Mouse (Mus musculus): ENCODE measurements around the gene Klhl5.

The Klhl5 gene

DNA sequence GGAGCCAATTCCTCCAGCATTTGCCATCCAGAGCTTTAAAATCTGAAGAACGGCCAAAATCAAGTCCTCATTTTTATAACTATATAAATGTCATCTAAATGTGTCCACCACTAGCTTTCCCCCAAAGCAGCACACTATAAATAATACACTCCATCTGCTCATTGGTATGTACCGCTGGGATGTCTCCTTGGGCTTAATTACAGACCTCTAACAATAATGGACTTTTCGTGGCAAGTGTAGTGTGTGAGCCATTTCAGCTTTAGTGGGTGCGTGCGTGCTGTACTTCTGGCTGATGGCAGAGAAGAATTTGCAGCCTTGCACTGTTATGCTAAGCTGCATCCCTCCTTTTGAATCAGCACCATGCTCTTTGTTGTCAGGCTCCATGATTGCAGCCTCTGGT lies 84.3 kb downstream of the Klhl5 start:
- in situ Hi-C loops (cut with MboI, MseI) = no loop called here

DNA sequence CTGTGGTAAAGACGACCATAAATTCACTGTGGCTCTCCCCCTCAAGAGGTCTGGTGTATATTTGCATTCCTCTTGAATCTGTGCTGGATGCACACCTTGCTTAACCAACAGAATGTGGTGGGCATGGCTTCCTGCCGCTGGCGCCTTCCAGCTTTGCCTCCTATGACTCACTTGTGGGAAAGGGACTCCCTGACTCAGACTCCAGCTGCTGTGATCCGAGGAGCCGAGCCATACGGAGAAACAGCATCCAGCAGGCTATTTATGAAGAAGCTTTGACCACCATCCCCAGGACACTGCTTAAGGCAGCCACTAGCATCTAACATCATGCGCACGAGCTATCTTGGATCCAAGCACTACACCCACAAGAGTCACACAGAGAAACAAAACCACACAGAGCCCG lies 87.1 kb downstream of the Klhl5 start:
- in situ Hi-C loops (cut with MboI, MseI) = no loop called here

- in situ Hi-C loops (cut with MboI, MseI) = no loop called here
These were observed 92.2 kb downstream of the Klhl5 start, which contains the start of gene Wdr19 for GRCm38 (mm10) chr5:65199346-65200128. Gene Wdr19 (plus strand): TSS chr5:65199696.

DNA sequence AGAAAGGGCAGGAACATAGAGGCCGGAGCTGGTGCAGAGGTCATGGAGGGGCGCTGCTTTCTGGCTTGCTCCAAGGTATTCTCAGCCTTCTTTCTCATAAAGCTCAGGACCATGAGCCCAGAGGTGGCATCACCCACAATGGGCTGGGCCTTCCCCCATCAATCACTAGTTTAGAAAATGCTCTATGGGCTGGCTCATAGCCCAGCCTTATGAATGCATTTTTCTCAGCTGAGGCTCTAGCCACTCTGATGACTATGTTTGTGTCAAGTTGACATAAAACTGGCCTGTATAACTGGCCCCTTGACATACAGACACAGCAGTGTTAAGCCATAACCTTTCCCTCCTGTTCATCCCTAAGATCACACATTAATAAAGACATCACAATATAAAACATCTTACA lies 97.4 kb downstream of the Klhl5 start:
- in situ Hi-C loops (cut with MboI, MseI) = no loop called here

DNA sequence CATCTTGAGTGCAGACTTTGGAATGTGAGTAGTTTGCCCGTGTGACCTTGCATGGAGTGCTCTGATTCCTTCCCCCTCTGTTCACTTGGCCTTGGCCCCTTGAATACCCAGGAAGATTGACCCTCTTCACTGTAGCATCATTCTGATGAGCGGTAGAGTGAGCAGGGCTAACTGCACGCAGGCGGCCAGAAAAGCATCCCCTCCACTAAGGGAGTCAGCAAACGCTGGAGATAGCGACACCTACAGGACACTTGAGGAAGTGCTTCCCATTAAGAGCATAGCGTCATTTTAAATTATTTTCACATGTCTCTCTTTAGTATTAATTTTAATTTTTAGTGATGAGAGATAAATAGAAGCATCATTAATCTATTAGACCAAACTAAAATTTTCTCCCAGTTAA lies 106.0 kb downstream of the Klhl5 start:
- in situ Hi-C loops (cut with MboI, MseI) = no loop called here
